Mouse (Mus musculus) megakaryocyte-erythroid progenitor cell, adult 5-6 weeks (primary cell): Measurements from ENCODE around the gene A230050P20Rik. TPM values are rescaled to one million over a fixed set of nuclear protein-coding genes. Genes with fewer than 3 reads are reported as not detected.

ENCODE experiments used
- ATAC-seq: replicated peaks from 2 replicates; pipeline ENCODE4 v1.8.0; 2016; ENCODE audit warnings: mild to moderate bottlenecking, inconsistent platforms; ENCODE audit not compliant: severe bottlenecking, poor library complexity, low FRiP score, low TSS enrichment
- total RNA-seq, 2 experiments: library from RNA; stranded (forward) in 1 of 2; stranded (reverse) in 1 of 2; fragments of 200-1000, 215-1000 nt in 1 of 2; fragments of >200 nt in 1 of 2; fragmentation: Nextera tagmentation in 1 of 2; gene quantifications; 2 replicates each; pipeline ENCODE4 v1.2.3; 2014 to 2017

A230050P20Rik gene
- total RNA-seq, 2 experiments from 2014 or later, result 11.9 to 44.3 TPM

DNA sequence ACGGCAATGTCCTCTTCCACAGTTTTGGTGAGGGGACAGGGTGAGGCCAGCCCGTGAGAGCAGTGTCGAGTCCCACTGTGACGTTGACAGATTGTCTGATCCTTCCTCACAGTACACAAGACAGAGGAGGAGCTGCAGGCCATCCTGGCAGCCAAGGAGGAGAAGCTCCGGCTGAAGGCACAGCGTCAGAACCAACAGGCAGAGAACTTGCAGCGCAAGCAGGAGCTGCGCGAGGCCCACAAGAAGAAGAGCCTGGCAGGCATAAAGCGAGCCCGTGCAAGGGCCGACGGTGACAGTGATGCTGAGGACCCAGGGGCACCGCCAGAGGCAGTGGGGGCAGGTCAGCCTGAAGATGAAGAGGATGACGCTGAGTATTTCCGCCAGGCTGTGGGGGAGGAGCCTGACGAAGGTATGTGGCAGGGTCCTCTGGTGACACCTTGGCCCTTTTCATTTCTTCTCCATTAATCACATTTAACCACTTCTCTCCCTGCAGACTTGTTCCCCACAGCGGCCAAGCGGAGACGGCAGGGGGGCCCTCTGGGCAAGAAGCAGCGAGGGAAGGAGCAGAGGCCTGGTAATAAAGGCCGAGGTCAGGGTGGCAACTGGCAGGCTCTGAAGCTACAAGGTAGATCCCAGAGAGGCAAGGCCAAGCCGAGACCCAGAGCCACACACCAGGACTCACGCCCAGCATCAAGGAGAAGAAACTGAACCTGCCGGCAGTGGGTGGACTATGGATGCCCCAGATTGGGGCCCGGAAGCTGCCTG is 23.1 kb downstream of the A230050P20Rik start:
- no peak for ATAC-seq

DNA sequence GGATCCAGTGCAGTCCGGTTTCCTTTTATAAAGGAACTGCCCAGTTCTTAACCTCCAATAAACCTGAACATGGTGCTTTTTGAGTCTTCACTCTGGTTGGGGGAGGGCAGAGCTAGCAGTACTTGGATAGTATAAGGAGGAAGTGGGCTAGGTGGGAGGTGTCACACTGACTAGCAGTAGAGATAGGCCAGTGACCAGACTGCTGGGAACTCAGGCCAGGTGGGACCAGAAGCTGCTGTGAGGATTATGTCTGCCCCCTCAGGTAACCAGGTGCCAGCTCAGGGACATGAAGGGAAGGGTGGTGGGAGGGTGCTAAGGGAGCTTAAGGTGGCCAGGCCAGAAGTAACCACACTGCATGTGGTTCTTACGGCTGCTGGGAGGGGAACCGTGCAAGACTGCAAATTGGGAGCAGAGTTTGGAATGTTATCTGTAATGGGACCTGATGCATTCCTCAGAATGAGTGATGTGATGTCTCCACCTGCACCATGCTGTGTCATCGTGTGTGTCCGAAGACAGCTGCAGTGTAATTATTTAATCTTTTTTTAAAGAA is 23.7 kb downstream of the A230050P20Rik start:
- ATAC-seq, result no peak

DNA sequence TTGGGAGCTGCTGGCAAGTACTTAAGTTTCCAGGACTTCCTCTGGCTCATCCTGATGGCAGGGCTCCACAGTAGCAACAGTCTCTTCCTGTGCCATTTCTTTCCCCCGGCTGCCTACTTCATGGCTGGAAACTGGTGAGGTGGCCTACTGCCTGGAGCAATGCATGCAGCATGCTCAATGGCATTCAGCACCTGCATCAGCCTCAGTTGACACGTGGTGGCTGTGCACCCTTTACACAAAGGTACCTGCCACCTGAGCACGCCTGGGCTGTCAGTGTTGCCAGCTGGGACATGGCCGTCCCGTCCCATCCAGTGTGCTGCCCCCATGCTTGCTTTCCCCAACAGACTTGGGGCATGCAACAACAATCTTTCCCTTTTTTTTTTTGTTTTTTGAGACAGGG is 24.6 kb downstream of the A230050P20Rik start:
- ATAC-seq, result no peak

DNA sequence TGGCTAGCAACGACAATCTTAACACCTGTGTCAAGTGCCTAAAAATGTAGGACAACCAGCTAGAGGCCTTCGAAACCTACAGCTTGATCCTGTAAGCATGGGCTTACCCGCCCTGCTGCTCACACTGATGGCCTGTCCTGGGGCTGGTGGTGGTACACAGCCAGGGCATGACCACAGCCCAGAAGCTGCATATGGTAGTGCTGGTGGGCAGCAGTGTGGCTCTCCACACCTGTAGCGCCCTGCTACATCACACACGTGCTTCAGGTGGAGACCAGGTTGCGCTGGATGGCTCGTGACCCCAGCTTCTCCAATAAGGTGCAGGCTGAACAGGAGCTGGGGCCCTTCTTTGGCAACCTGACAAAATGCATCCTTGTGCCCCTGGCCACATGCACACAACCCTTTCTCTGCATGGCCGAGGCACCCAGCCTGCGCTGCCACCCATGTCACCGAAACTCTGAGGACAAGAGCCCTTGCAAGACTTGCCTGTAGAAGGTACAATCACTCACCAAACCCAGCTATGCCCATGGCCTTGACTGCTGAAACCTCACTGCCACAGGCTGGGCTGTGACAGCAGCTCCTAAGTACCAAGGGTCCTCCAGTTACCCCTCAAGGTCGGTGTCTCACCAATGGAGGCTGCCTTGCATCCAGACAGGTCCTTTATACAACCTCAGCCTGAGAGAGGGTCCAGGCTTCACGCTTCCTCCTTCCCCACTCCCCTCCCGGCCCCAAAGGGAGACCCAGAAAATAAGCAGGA is 25.3 kb downstream of the A230050P20Rik start:
- ATAC-seq, result no peak

DNA sequence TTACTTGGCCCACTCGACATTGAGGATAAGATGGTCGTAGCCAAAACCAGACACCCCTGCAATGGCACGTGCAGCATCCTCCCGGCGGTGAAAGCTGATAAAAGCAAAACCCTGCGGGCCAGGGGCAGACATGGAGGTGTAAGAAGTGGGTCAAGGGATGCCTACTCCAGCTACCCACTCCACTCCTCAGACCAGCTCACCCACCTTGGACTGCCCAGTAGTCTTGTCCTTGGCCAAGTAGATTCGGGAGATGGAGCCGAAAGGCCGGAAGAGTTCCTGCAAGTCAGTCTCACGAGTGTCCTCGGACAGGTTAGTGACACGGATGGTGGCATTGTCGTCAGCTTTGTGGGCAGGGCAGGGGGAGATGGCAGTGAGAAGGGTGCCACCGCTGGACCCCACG is 26.2 kb downstream of the A230050P20Rik start:
- ATAC-seq, result no peak

DNA sequence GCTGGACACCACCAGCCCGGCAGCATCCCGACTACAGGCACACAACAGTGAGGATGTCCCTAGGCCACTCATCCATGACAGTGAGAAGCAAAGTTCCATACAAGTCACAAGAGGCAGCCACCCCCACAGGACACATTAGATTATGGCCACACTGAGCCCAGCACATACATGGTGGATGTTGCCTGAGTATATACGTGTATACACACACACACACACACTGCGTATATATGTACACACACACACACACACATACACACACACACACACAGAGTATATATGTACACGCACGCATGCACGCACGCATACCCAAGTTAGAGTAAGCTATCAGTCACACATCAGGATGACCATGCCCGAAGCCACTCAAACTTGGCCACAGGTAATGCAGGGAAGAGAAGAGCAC is 26.9 kb downstream of the A230050P20Rik start:
- ATAC-seq, result no peak

DNA sequence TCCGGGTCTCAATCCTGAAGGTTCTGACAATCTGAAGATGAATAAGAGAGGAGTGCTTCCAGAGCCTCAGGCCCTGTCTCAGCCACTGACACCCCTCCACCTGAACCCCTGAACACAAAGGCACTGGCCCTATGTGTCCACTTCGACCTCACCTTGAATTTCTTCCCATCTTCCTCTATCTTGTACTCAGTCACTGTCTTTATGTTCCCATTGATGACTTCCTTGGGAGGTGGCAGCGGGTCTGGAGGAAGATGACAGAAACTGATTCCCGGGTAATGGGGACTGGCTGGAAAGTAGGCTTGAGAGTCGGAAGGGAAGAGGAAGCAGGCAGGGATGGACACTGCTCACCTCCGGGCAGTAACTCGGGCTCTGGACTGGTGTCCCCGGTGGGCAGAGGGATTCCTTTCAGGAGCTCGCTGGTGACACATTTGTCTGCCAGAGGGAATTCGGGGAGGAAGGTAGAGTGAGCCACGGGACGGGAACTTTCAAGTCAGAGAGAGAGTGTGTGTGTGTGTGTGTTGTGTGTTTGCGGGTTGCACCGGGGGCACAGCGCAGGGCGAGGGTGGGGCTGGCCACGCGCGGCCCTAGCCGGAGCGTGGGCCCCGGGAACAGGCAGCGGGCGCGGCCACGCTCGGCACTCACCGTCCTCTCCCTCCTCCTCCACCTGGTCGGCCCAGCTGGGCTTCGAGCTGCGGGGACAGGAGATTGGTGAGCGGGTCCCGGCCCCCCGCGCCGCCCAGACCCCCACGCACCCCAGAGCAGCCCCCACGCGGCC is 29.5 kb downstream of the A230050P20Rik start:
- no peak for ATAC-seq

DNA sequence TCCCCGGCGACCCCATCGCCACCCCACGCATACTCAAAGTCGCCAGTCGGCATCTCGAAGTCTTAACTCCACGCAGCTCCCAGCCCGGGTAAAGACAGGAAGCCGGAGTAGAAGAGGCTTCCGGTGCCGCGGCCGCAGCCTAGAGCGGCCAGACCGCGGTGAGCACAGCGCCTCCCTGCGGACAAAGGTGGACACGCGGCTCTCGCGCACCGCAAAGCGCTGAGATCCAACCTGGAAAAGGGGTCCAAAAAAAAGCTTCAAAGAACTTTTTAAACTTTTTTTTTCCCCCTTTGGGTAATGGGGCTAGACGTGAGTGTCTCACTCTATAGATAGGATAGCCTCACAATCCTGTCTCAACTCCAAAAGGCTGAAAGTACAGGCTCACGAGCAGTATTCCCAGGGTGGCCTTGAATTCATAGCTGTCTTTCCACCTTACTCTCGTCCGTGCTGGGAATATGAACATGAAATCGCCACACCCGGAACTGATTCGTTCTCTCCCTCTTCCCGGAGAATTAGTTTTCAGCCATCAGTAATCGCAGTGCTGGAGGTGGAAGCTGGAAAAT is 30.1 kb downstream of the A230050P20Rik start, which contains the start of gene Eif3g:
TSS of gene Eif3g (minus strand) at position 113 of the 563 bp plus-strand sequence.
- peak; percentile 40 for ATAC-seq

DNA sequence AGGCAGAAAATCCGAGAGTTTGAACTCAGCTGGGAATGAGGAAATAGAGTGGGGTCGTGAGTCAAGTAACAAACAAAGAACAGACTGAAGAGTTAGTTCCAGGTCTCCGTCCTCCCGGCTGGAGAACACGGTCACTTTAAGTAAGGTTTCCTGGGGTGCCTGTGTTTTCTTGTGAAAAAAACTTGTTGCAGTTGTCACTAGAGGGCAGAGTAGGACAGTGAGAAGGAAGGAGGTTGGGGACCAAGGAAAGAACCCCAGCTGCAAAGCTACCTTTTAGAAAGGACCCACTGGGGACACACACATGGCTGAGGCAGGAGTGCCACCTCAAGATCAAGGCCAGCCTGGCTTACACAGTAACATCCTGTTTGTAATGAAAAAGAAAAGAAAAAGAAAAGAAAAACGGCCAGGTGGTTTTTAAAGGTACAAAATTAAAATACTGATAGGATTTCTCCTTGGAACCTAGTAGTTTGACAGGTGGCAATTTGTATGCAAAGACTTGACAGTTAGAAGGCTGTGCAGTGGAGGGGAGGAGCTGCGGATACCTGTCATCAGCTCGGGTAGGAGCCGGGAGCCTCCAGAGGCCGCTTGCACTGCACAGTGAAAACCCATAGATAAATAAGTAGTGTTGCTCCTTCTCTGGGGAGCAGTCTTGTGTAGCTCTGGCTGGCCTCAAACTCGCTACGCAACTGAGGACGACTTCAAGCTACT is 33.2 kb downstream of the A230050P20Rik start:
- peak; percentile 60 for ATAC-seq

DNA sequence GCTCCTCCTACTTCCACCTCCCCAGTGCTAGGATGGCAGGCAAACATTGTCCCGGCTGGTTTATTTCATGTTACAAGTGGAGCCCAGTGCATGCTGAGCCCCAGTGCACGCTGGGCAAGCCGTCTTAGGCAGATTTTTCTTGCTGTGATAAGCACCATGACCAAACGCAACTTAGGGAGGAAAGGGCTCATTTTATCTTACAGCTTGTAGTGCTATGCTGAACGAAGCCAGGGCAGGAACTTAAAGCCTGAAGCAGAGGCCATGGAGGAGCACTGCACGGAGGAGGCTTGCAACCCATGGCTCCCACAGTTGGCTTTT is 33.7 kb downstream of the A230050P20Rik start:
- peak; percentile 71 for ATAC-seq

DNA sequence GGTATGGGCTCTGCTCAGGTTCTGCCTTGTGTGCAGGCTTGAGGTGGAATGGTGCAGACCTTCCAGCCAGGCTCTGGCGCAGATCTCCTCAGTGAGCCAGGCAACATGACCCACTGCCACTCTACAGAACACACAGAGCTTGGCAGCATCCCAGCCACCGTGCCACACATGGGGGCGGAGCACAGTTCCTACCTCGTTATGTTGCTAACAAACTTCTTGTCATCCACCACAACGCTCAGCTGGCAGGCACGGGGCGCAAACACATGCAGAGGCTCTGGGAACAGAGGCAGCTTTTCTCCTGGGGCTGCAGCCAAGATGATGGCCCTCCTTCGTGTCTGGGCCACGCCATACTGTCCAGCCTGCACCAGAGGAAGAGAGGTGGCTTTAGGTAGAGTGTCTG is 41.5 kb downstream of the A230050P20Rik start:
- 0 out of 2 replicates have a peak, but pooled peaks have one; percentile 18 for ATAC-seq

DNA sequence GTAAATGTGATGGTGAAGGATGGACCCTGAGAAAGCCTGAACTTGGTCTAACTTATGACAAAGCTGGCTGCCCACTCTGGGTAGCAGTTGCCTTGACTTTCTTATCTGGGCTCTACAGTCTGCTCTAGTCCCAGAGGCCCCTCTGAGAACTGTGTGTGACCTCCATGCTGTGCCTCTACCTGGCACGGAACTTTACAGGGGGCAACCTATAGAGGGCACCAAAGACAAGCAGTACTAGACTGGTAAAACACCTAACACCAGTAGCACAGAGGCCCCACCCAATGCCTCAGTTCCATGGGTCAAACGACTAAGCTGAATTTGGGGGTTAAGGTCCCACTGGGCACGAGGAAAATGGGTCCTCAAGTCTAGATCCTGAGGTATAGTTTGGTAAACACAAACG is 47.7 kb downstream of the A230050P20Rik start:
- ATAC-seq, result peak; percentile 69

DNA sequence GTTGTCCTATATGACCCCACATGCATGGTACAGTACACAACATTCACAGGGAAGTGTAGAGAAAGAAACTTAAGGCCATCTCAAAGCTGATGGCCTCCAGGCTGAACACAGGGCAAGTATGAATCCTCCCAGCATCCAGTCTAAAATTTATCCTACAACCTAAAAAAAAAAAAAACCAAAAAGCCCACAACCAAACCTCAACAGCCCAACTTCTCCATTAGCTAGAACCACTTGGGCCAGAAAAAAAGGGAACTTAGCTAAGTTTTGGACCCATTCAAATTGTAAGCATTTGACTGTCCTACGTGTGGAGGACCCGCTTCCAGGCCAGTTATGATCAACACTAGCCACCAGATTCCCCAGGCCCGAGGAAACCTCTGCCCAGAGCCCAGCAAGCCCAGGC is 54.8 kb downstream of the A230050P20Rik start:
- no peak for ATAC-seq

Other genes with a start within 250 kb of the A230050P20Rik start
- gene Ubl5, start 225.8 kb upstream of the A230050P20Rik start, total RNA-seq (2014; fragmentation: Nextera tagmentation), result 379 and 438 TPM in 2 replicates
- 101 and 188 TPM in 2 replicates for gene Ubl5, start 225.8 kb upstream of the A230050P20Rik start, total RNA-seq (2017)
- gene Fbxl12, start 223.9 kb upstream of the A230050P20Rik start, total RNA-seq (2014; fragmentation: Nextera tagmentation), result 19.6 and 24.5 TPM in 2 replicates
- 2.6 and 3.8 TPM in 2 replicates for gene Fbxl12, start 223.9 kb upstream of the A230050P20Rik start, total RNA-seq (2017)
- 15.2 and 18.6 TPM in 2 replicates for gene Pin1, start 216.5 kb upstream of the A230050P20Rik start, total RNA-seq (2014; fragmentation: Nextera tagmentation)
- gene Pin1, start 216.5 kb upstream of the A230050P20Rik start, total RNA-seq (2017), result 11.5 and 18.2 TPM in 2 replicates
- not detected in 2 replicates for gene Olfm2, start 122.3 kb upstream of the A230050P20Rik start, total RNA-seq (2014; fragmentation: Nextera tagmentation)
- not detected in 2 replicates for gene Olfm2, start 122.3 kb upstream of the A230050P20Rik start, total RNA-seq (2017)
- not detected in 2 replicates for gene Col5a3, start 53.6 kb upstream of the A230050P20Rik start, total RNA-seq (2014; fragmentation: Nextera tagmentation)
- gene Col5a3, start 53.6 kb upstream of the A230050P20Rik start, total RNA-seq (2017), result not detected in 2 replicates
- not detected in 2 replicates for gene Rdh8, start 50.1 kb upstream of the A230050P20Rik start, total RNA-seq (2014; fragmentation: Nextera tagmentation)
- gene Rdh8, start 50.1 kb upstream of the A230050P20Rik start, total RNA-seq (2017), result not detected in 2 replicates
- gene Angptl6, start 11.1 kb downstream of the A230050P20Rik start, total RNA-seq (2014; fragmentation: Nextera tagmentation), result 1.1 and 2.7 TPM in 2 replicates
- 0.42 TPM in 1 of 2 replicates, not detected in the other for gene Angptl6, start 11.1 kb downstream of the A230050P20Rik start, total RNA-seq (2017)
- 127 and 174 TPM in 2 replicates for gene Ppan, start 19.5 kb downstream of the A230050P20Rik start, total RNA-seq (2014; fragmentation: Nextera tagmentation)
- gene Ppan, start 19.5 kb downstream of the A230050P20Rik start, total RNA-seq (2017), result 154 and 175 TPM in 2 replicates
- gene Eif3g, start 30.0 kb downstream of the A230050P20Rik start, total RNA-seq (2014; fragmentation: Nextera tagmentation), result 308 and 325 TPM in 2 replicates
- 259 and 301 TPM in 2 replicates for gene Eif3g, start 30.0 kb downstream of the A230050P20Rik start, total RNA-seq (2017)
- 163 and 192 TPM in 2 replicates for gene Dnmt1, start 91.2 kb downstream of the A230050P20Rik start, total RNA-seq (2014; fragmentation: Nextera tagmentation)
- 190 and 210 TPM in 2 replicates for gene Dnmt1, start 91.2 kb downstream of the A230050P20Rik start, total RNA-seq (2017)
- gene S1pr2, start 108.1 kb downstream of the A230050P20Rik start, total RNA-seq (2014; fragmentation: Nextera tagmentation), result 1.7 and 3.4 TPM in 2 replicates
- gene S1pr2, start 108.1 kb downstream of the A230050P20Rik start, total RNA-seq (2017), result 0.46 TPM in 1 of 2 replicates, not detected in the other
- gene Mrpl4, start 134.1 kb downstream of the A230050P20Rik start, total RNA-seq (2014; fragmentation: Nextera tagmentation), result 66.2 and 78.8 TPM in 2 replicates
- gene Mrpl4, start 134.1 kb downstream of the A230050P20Rik start, total RNA-seq (2017), result 23.7 and 43.3 TPM in 2 replicates
- gene Icam1, start 147.3 kb downstream of the A230050P20Rik start, total RNA-seq (2014; fragmentation: Nextera tagmentation), result 1.9 and 3.4 TPM in 2 replicates
- gene Icam1, start 147.3 kb downstream of the A230050P20Rik start, total RNA-seq (2017), result 3.6 TPM in 2 replicates
- 34.3 and 38.9 TPM in 2 replicates for gene Icam4, start 160.7 kb downstream of the A230050P20Rik start, total RNA-seq (2014; fragmentation: Nextera tagmentation)
- gene Icam4, start 160.7 kb downstream of the A230050P20Rik start, total RNA-seq (2017), result 16.3 and 40.0 TPM in 2 replicates
- 1.1 and 1.2 TPM in 2 replicates for gene Icam5, start 163.4 kb downstream of the A230050P20Rik start, total RNA-seq (2014; fragmentation: Nextera tagmentation)
- gene Icam5, start 163.4 kb downstream of the A230050P20Rik start, total RNA-seq (2017), result 0.05 and 0.27 TPM in 2 replicates
- 10.2 TPM in 1 of 2 replicates, not detected in the other for gene Zglp1, start 198.5 kb downstream of the A230050P20Rik start, total RNA-seq (2014; fragmentation: Nextera tagmentation)
- 1.7 TPM in 1 of 2 replicates, not detected in the other for gene Zglp1, start 198.5 kb downstream of the A230050P20Rik start, total RNA-seq (2017)
- gene Gm49373, start 204.5 kb downstream of the A230050P20Rik start, total RNA-seq (2014; fragmentation: Nextera tagmentation), result 4.5 TPM in 1 of 2 replicates, not detected in the other
- not detected in 2 replicates for gene Gm49373, start 204.5 kb downstream of the A230050P20Rik start, total RNA-seq (2017)
- 66.9 and 79.7 TPM in 2 replicates for gene Fdx1l, start 205.0 kb downstream of the A230050P20Rik start, total RNA-seq (2014; fragmentation: Nextera tagmentation)
- 60.6 and 70.5 TPM in 2 replicates for gene Fdx1l, start 205.0 kb downstream of the A230050P20Rik start, total RNA-seq (2017)
- gene Gm38431, start 223.4 kb downstream of the A230050P20Rik start, total RNA-seq (2014; fragmentation: Nextera tagmentation), result 38.6 and 39.7 TPM in 2 replicates
- gene Gm38431, start 223.4 kb downstream of the A230050P20Rik start, total RNA-seq (2017), result 5.9 and 15.6 TPM in 2 replicates
- 66.3 and 81.1 TPM in 2 replicates for gene Raver1, start 223.4 kb downstream of the A230050P20Rik start, total RNA-seq (2014; fragmentation: Nextera tagmentation)
- 12.9 and 16.8 TPM in 2 replicates for gene Raver1, start 223.4 kb downstream of the A230050P20Rik start, total RNA-seq (2017)